Mouse (Mus musculus): ENCODE data around the gene Defb7. TPM values are rescaled to one million over a fixed set of nuclear protein-coding genes. Genes with fewer than 3 reads are reported as not detected.
A peak's percentile ranks its signal among the peaks of the same experiment; 100 is the strongest.

Gene Defb7
- not detected in 2 replicates for polyA plus RNA-seq (2014; fragmentation: Nextera tagmentation; extraction: Ambion mirVana)

GRCm38 (mm10) chr8:19494797-19495196 is at the start of gene Defb7:
TSS of gene Defb7 (plus strand) at chr8:19495097.
- no peaks in the 10 kb centered on the region for H3K27me3 ChIP-seq (ENCODE audit: control insufficient read depth, insufficient read depth, low read length)
- H3K9me3 ChIP-seq (ENCODE audit: control insufficient read depth, low read length): no peaks in the 10 kb centered on the region
- H3K36me3 ChIP-seq (ENCODE audit: control insufficient read depth, insufficient read depth, low read length): no peaks in the 10 kb centered on the region
- no peak within 1 kb of the TSS for H3K4me2 ChIP-seq (replicated peaks; ENCODE audit: low read depth, low read length)
- H3K9ac ChIP-seq (ENCODE audit: low read depth, low read length): no peak within 1 kb of the TSS
- 91% methylated on average over 2 of the region's 2 CpGs for WGBS
- H3K4me1 ChIP-seq (replicated peaks; ENCODE audit: control insufficient read depth, insufficient read depth, low read length): no peaks in the 10 kb centered on the region
- no peak within 1 kb of the TSS for H3K4me3 ChIP-seq (ENCODE audit: low read depth, low read length)
- DNase-seq (ENCODE audit: low spot score) (no peak), ATAC-seq (ENCODE audit: low FRiP score) (no peak)
- no peak within 1 kb of the TSS for H3K27ac ChIP-seq (ENCODE audit: low read depth, low read length)

- 79% methylated on average over 1 of the region's 1 CpGs for WGBS
- DNase-seq (ENCODE audit: low spot score) (no peak), ATAC-seq (ENCODE audit: low FRiP score) (no peak)
Observed at GRCm38 (mm10) chr8:19446378-19446777, 48.5 kb upstream of the Defb7 start.

GRCm38 (mm10) chr8:19461355-19461754 is 33.5 kb upstream of the Defb7 start:
- Histone ChIP-seq H3K27ac (ENCODE audit: low read depth, low read length) (no peak overlapping the region), H3K27me3 (ENCODE audit: control insufficient read depth, insufficient read depth, low read length) (no peaks in the 10 kb centered on the region), H3K36me3 (ENCODE audit: control insufficient read depth, insufficient read depth, low read length) (no peaks in the 10 kb centered on the region), H3K9me3 (ENCODE audit: control insufficient read depth, low read length) (no peaks in the 10 kb centered on the region; the same call in 1 of the 2 replicates), H3K4me3 (ENCODE audit: low read depth, low read length) (no peak overlapping the region), H3K9ac (ENCODE audit: low read depth, low read length) (no peak overlapping the region), H3K4me2 (replicated peaks; ENCODE audit: low read depth, low read length) (no peak overlapping the region), H3K4me1 (replicated peaks; ENCODE audit: control insufficient read depth, insufficient read depth, low read length) (no peaks in the 10 kb centered on the region)
- DNase-seq (ENCODE audit: low spot score) (no peak), ATAC-seq (ENCODE audit: low FRiP score) (no peak)
- WGBS: 78% methylated on average over 3 of the region's 3 CpGs

More at GRCm38 (mm10) chr8:19446378-19446777, 48.5 kb upstream of the Defb7 start:
- no peaks in the 10 kb centered on the region for H3K36me3 ChIP-seq (ENCODE audit: control insufficient read depth, insufficient read depth, low read length)
- no peak overlapping the region for H3K9ac ChIP-seq (ENCODE audit: low read depth, low read length)
- H3K4me3 ChIP-seq (ENCODE audit: low read depth, low read length): no peak overlapping the region
- no peak overlapping the region for H3K27ac ChIP-seq (ENCODE audit: low read depth, low read length)
- no peaks in the 10 kb centered on the region for H3K9me3 ChIP-seq (ENCODE audit: control insufficient read depth, low read length)
- no peaks in the 10 kb centered on the region for H3K27me3 ChIP-seq (ENCODE audit: control insufficient read depth, insufficient read depth, low read length)
- no peaks in the 10 kb centered on the region for H3K4me1 ChIP-seq (replicated peaks; ENCODE audit: control insufficient read depth, insufficient read depth, low read length)
- H3K4me2 ChIP-seq (replicated peaks; ENCODE audit: low read depth, low read length): no peak overlapping the region

GRCm38 (mm10) chr8:19469026-19469425 is 25.9 kb upstream of the Defb7 start:
- DNase-seq (ENCODE audit: low spot score) (no peak), ATAC-seq (ENCODE audit: low FRiP score) (no peak)
- no peak overlapping the region for H3K27ac ChIP-seq (ENCODE audit: low read depth, low read length)
- no peaks in the 10 kb centered on the region for H3K4me1 ChIP-seq (replicated peaks; ENCODE audit: control insufficient read depth, insufficient read depth, low read length)
- no peak overlapping the region for H3K4me3 ChIP-seq (ENCODE audit: low read depth, low read length)
- H3K36me3 ChIP-seq (ENCODE audit: control insufficient read depth, insufficient read depth, low read length): no peaks in the 10 kb centered on the region
- 77% methylated on average over 3 of the region's 3 CpGs for WGBS
- H3K9me3 ChIP-seq (ENCODE audit: control insufficient read depth, low read length): no peaks in the 10 kb centered on the region
- no peaks in the 10 kb centered on the region for H3K27me3 ChIP-seq (ENCODE audit: control insufficient read depth, insufficient read depth, low read length)
- no peak overlapping the region for H3K4me2 ChIP-seq (replicated peaks; ENCODE audit: low read depth, low read length)
- no peak overlapping the region for H3K9ac ChIP-seq (ENCODE audit: low read depth, low read length)

GRCm38 (mm10) chr8:19500524-19500923 is 5.6 kb downstream of the Defb7 start:
- Histone ChIP-seq H3K27ac (ENCODE audit: low read depth, low read length) (no peak overlapping the region), H3K9me3 (ENCODE audit: control insufficient read depth, low read length) (no peaks in the 10 kb centered on the region)
- WGBS: 80% methylated on average over 1 of the region's 1 CpGs

GRCm38 (mm10) chr8:19535195-19535829 is 40.4 kb downstream of the Defb7 start:
- H3K27ac ChIP-seq (ENCODE audit: low read depth, low read length): no peak overlapping the region
- no peaks in the 10 kb centered on the region for H3K9me3 ChIP-seq (ENCODE audit: control insufficient read depth, low read length)
- H3K4me2 ChIP-seq (replicated peaks; ENCODE audit: low read depth, low read length): peak overlapping the region; percentile 67
- H3K36me3 ChIP-seq (ENCODE audit: control insufficient read depth, insufficient read depth, low read length): no peaks in the 10 kb centered on the region
- 6% methylated on average over 52 of the region's 75 CpGs for WGBS
- H3K4me1 ChIP-seq (replicated peaks; ENCODE audit: control insufficient read depth, insufficient read depth, low read length): no peaks in the 10 kb centered on the region
- ATAC-seq (ENCODE audit: low FRiP score) (peak; percentile 86), DNase-seq (ENCODE audit: low spot score) (peak; percentile 25)
- H3K4me3 ChIP-seq (ENCODE audit: low read depth, low read length): peak overlapping the region; percentile 31
- H3K27me3 ChIP-seq (ENCODE audit: control insufficient read depth, insufficient read depth, low read length): peaks cover 10% of the 10 kb centered on the region
- peak overlapping the region; percentile 19; the same call in 1 of the 2 replicates for H3K9ac ChIP-seq (ENCODE audit: low read depth, low read length)

More at GRCm38 (mm10) chr8:19500524-19500923, 5.6 kb downstream of the Defb7 start:
- Histone ChIP-seq H3K9ac (ENCODE audit: low read depth, low read length) (no peak overlapping the region), H3K4me2 (replicated peaks; ENCODE audit: low read depth, low read length) (no peak overlapping the region), H3K4me1 (replicated peaks; ENCODE audit: control insufficient read depth, insufficient read depth, low read length) (no peaks in the 10 kb centered on the region), H3K4me3 (ENCODE audit: low read depth, low read length) (no peak overlapping the region), H3K27me3 (ENCODE audit: control insufficient read depth, insufficient read depth, low read length) (no peaks in the 10 kb centered on the region), H3K36me3 (ENCODE audit: control insufficient read depth, insufficient read depth, low read length) (no peaks in the 10 kb centered on the region)
- DNase-seq (ENCODE audit: low spot score) (no peak), ATAC-seq (ENCODE audit: low FRiP score) (no peak)

GRCm38 (mm10) chr8:19540376-19540775 is 45.5 kb downstream of the Defb7 start:
- no peak overlapping the region for H3K4me2 ChIP-seq (replicated peaks; ENCODE audit: low read depth, low read length)
- WGBS: 76% methylated on average over 1 of the region's 1 CpGs

More at GRCm38 (mm10) chr8:19540376-19540775, 45.5 kb downstream of the Defb7 start:
- H3K9me3 ChIP-seq (ENCODE audit: control insufficient read depth, low read length): no peaks in the 10 kb centered on the region; the same call in 1 of the 2 replicates
- H3K27ac ChIP-seq (ENCODE audit: low read depth, low read length): no peak overlapping the region
- no peak overlapping the region for H3K9ac ChIP-seq (ENCODE audit: low read depth, low read length)
- peaks cover 6% of the 10 kb centered on the region for H3K27me3 ChIP-seq (ENCODE audit: control insufficient read depth, insufficient read depth, low read length)
- H3K36me3 ChIP-seq (ENCODE audit: control insufficient read depth, insufficient read depth, low read length): no peaks in the 10 kb centered on the region
- no peaks in the 10 kb centered on the region for H3K4me1 ChIP-seq (replicated peaks; ENCODE audit: control insufficient read depth, insufficient read depth, low read length)
- no peak overlapping the region for H3K4me3 ChIP-seq (ENCODE audit: low read depth, low read length)
- ATAC-seq (ENCODE audit: low FRiP score) (no peak), DNase-seq (ENCODE audit: low spot score) (no peak)

Other genes with a start within 250 kb of the Defb7 start
- gene Defb5, start 247.5 kb upstream of the Defb7 start, polyA plus RNA-seq (2014; fragmentation: Nextera tagmentation; extraction: Ambion mirVana): not detected in 2 replicates
- not detected in 2 replicates for gene Defb3, start 201.7 kb upstream of the Defb7 start, polyA plus RNA-seq (2014; fragmentation: Nextera tagmentation; extraction: Ambion mirVana)
- gene Defb8, start 47.5 kb upstream of the Defb7 start, polyA plus RNA-seq (2014; fragmentation: Nextera tagmentation; extraction: Ambion mirVana): not detected in 2 replicates
- 0.06 TPM in 1 of 2 replicates, not detected in the other for gene 4930467E23Rik, start 234.5 kb downstream of the Defb7 start, polyA plus RNA-seq (2014; fragmentation: Nextera tagmentation; extraction: Ambion mirVana)